Mouse (Mus musculus) myocyte (in vitro differentiated cells): Measurements from ENCODE around the gene Blm.

ENCODE experiments used
- E2F4 ChIP-seq: IDR thresholded peaks from one replicate; pipeline ENCODE4 v1.6.1; 2011; ENCODE audit warnings: mild to moderate bottlenecking, control low read depth, moderate library complexity; ENCODE audit not compliant: insufficient read depth
- MAX ChIP-seq: IDR thresholded peaks from one replicate; pipeline ENCODE4 v1.6.1; 2011; ENCODE audit warnings: low read depth, mild to moderate bottlenecking, control low read depth
- MYOD1 ChIP-seq, 3 experiments: IDR thresholded peaks; one replicate each; pipeline ENCODE4 v1.6.1; 2011; ENCODE audit warnings: control low read depth in 2 of 3, low read depth in 2 of 3, mild to moderate bottlenecking in 2 of 3, moderate library complexity in 1 of 3; ENCODE audit not compliant: insufficient read length in 2 of 3, control insufficient read depth in 1 of 3
- MYOG ChIP-seq, 3 experiments: IDR thresholded peaks; one replicate each; pipeline ENCODE4 v1.6.1; 2011; ENCODE audit warnings: control low read depth in 2 of 3, low read depth in 2 of 3, mild to moderate bottlenecking in 2 of 3; ENCODE audit not compliant: insufficient read length in 2 of 3, control insufficient read depth in 1 of 3, insufficient read depth in 1 of 3
- POLR2A ChIP-seq: IDR thresholded peaks from one replicate; pipeline ENCODE4 v1.6.1; 2011; ENCODE audit warnings: low read depth, mild to moderate bottlenecking, control low read depth, moderate library complexity; ENCODE audit not compliant: insufficient read length
- POLR2AphosphoS2 ChIP-seq: IDR thresholded peaks from one replicate; pipeline ENCODE4 v1.6.1; 2011; ENCODE audit warnings: low read depth, control low read depth; ENCODE audit not compliant: insufficient read length
- REST ChIP-seq: IDR thresholded peaks from one replicate; pipeline ENCODE4 v1.6.1; 2011; ENCODE audit warnings: mild to moderate bottlenecking, control low read depth, moderate library complexity; ENCODE audit not compliant: insufficient read depth, insufficient read length
- TCF12 ChIP-seq: IDR thresholded peaks from one replicate; pipeline ENCODE4 v1.6.1; 2011; ENCODE audit warnings: mild to moderate bottlenecking, control low read depth; ENCODE audit not compliant: poor library complexity, insufficient read depth, severe bottlenecking
- TCF3 ChIP-seq: IDR thresholded peaks from one replicate; pipeline ENCODE4 v1.6.1; 2011; ENCODE audit warnings: low read depth, control low read depth; ENCODE audit not compliant: insufficient read length

- TF ChIP-seq MYOD1 (IDR thresholded peaks at IDR 0.05; ENCODE audit: control insufficient read depth in 1 of 3, insufficient read length in 2 of 3, low read depth in 2 of 3): no peak
- TF ChIP-seq POLR2A: no peak
- TF ChIP-seq POLR2AphosphoS2: no peak
- no peak for TF ChIP-seq MAX
- no peak for TF ChIP-seq TCF12
- TF ChIP-seq MYOG (IDR thresholded peaks at IDR 0.05; ENCODE audit: control insufficient read depth in 1 of 3, insufficient read depth in 1 of 3, insufficient read length in 2 of 3, low read depth in 2 of 3): no peak
- TF ChIP-seq E2F4: no peak
- TF ChIP-seq REST: no peak
- TF ChIP-seq TCF3: no peak
Measured at GRCm38 (mm10) chr7:80580368-80580767, 45.4 kb upstream of the Blm start.
